Mouse (Mus musculus): ENCODE results near the gene Pdzd7.

DNA sequence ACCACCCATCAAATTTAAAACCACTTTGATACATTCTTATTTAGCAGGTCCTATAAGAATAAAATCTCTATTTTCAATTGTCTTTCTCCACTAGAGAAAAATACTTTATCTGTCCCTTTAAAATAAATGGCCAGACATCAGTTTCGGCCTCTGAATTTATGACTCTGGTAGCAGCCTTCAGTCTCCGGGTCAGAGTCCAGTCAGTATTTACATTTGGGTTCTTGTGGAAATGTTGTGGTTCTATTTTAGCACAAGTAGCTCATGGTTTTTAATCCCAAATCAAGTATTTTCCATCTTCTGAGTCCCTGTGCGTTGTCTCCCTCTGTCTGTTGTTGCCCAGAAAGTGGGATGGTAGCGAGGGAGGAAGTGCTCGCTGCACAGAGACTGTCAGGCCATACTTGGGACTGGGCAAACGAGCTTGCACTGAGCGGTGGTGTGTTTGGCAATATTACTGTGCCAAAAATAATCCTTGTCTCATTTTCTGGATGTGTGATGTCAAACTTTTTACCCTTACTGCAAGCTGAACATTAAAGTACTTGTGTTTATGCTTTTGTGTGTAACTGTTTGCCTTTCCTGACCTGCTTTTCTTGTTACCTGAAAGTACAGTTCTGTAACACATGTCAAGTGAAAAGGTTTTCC lies 62.9 kb downstream of the Pdzd7 start:
- TF ChIP-seq CTCF (IDR thresholded peaks at IDR 0.05; ENCODE audit: borderline replicate concordance, extremely low read depth, insufficient read depth, insufficient read length) (no peak), POLR2A (IDR thresholded peaks at IDR 0.05; ENCODE audit: borderline replicate concordance, extremely low read depth, insufficient read depth, insufficient read length, poor library complexity, severe bottlenecking) (no peak)
